Mouse (Mus musculus): Measurements from ENCODE around the gene Pdlim7.

Pdlim7 gene

DNA sequence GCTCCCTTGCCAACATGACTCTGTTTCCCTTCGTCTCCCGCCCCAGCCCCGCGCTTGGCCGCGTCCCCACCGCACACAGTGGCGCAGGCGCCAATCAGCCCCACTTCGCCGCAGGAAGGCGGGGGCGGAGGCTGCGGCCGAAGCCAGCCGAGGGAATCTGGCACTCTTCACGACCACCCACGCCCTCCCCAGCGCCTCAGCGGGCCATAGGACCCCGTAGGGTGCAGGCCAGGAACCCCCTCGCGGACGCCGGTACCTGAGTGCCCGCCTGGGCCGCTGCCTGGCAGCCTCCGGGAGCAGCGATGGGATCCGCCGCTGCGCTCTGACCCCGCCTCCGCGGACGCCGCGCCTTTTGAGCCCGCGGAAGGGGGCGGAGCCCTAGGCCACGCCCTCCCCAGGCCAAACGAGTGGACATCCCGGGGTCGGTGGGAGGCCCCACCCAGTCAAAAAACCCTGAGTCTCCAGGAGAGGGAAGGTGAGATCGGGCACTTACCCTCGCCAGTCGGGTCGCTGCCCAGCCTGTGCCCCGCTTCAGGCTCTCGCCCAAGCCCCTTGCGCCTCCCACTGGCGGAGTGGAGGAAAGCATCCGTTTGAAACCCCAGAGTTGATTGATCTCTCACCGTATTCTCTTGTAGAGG lies at the start of gene Pdlim7:
TSS of gene Pdlim7 (minus strand) at position 566 of the 638 bp plus-strand sequence.
- peak; percentile 95 to 96 for DNase-seq

DNA sequence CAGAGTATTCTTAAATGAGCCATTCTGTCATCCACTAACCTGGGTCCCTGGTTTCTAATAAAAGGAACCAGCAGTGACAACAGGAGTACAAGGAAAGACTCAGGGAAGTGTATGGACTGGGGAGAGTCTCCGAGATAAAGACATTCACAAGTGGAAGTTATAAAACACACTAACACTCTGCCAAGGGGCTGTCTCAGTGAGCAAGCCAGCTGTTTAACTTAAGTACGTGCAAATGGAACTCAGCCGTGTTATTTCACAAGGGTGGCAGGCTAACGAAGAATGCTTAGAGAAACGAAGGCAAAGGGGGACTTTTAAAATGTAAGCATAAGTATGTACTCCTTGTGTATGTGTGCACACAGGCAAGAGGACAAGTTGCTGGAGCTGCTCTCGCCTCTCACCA lies 44.0 kb upstream of the Pdlim7 start:
- DNase-seq, result no peak

DNA sequence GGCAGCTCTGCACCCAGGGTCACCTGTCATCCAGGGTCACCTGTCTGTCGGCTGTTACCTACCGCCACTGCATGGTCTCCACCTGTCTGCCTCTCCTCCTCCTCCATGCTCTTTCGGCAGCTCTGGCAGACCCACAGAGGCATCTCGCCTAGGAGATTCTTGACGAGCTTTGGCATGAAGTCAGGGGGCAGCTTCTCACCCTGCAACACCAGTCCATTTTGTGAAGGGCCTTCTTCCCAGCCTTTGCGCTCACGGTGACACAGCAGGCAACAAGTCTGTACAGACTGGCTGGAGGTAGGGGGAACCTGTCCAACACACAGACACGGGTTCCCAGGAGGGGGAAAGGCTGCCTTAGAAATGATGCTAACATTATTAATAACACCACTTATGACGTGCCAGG lies 42.4 kb upstream of the Pdlim7 start:
- DNase-seq, result no peak

DNA sequence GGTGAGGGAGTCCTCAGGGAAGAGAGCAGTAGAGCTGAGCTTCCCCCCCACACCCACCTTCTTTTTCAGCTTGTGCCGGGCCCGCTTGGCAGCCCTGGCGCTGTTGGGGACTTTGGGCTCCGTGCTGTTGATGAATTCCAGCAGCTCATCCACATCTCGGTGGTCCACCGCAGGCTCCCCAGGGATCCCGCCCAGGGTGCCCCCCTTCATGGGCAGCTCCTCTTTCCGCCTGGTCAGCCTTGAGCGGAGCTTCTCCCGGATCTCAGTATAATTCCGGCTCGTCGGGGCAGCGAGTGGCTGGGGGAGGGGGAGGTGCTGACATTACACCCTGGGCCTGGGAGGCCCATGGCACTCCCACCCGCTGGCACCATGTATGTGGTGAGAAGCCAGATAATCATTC lies 35.6 kb upstream of the Pdlim7 start:
- DNase-seq, result no peak

DNA sequence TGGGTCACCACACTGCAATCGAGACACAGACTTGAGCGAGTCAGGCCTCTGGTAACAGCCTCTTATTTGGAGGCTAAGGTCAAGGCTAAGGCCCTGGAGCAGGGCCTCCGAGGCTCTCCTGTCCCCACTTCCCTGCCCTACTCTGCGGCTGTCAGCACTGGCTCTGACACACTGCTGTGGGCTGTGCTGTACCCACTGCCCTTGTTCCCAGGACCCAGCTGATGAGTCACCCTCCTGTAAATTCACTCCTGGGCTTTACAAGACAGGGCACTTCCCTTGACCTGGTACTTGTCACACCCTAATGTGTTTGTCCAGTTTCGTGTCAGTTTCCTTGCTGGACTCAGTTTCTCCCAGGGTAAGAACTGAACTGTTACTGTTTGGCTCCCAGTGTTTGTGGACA lies 35.0 kb upstream of the Pdlim7 start:
- DNase-seq, result no peak

DNA sequence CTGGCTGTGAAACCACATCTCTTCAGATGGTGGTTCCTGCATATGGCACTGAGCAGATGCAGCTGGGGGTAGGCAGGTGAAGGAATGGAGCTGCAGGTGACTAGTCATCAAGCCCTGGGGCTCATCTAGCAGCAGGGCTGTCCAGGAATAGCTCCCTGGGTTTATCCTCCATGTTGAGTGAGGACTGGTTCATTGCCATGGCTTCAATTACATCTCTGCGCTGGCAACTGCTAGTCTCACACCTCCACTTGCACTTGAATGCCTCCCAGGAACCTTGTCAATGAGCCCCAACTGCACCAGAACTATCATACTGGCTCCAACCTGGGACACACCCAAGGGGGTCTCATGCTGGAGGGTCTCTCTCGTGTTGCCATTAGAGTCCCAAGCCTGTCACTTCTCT lies 34.4 kb upstream of the Pdlim7 start:
- DNase-seq, result no peak

DNA sequence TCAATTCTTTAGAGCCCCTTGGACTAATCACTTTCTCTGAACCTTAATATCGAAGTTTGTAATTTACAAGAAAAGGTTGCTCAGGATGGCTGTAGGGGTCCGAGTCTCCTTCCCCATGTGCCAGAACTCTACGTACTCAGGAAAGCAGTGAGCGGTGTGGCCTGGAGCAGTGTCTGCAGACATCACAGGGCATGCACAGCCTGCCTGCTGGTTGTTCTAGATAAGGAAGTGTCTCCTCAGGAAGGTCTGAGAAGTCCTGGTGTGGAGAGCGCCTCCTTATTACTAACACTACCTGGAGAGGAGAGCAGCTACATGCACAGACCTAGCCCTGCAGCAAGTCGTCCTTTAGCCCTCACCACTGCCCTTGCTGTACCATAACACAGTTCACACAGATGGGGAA lies 31.3 kb upstream of the Pdlim7 start:
- no peak for DNase-seq

DNA sequence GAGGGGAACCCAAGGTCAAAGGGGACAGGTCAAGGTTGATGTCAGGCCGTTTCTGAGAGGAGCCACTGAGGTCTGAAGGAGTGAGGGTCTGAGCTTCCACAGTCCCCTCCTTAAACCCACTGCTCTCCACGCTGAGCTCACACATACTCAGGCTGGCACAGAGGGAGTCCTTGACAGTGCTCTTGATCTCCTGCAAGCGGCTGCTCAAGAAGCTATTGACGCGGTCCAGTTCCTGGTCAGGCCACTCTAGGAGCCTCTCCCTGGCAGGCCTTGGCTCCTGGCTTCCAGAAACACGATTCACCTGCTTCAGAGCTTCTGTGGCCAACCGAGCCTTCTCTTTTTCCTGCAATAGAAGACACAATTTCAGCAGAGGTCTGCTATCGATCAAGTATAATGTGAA lies 30.0 kb upstream of the Pdlim7 start:
- no peak for DNase-seq

DNA sequence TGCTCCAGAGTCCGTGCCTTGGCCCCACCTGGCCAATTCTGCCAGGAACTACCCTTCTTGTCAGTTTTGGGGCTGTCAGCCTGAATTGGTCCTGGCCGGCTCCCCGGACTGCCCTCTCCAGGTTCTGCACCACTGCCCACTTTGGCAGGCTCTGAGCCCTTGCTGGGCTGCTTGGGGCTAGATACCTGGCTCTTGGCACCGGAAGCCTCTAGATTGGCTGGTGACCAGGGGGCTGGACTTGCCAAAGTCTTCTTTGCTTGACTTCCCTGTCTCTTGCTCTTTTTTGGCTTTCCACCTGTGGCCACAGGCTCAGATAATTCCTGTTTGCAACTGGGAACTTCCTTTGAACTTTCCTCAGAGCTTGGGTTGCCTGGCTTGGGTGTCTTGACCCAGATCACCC lies 29.4 kb upstream of the Pdlim7 start:
- DNase-seq, result peak; percentile 44 to 52

DNA sequence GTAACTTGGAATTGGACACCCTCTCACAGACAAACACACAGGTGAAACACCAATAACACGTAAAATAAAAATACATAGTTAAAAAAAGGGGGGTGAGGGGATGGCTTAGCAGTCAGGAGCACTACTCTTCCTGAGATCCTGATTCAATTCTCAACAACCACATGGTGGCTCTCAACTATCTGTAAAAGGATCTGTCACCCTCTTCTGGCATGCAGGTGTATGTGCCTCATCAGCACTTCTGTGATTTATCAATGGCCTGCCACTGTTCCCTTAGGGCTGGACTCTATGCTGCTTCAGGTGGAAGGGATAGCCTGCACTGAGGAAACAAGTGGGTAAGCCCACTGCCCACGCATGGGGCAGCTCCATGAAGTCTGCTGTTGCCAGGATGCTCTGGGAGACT lies 27.5 kb upstream of the Pdlim7 start:
- peak; percentile 65 to 67 for DNase-seq

DNA sequence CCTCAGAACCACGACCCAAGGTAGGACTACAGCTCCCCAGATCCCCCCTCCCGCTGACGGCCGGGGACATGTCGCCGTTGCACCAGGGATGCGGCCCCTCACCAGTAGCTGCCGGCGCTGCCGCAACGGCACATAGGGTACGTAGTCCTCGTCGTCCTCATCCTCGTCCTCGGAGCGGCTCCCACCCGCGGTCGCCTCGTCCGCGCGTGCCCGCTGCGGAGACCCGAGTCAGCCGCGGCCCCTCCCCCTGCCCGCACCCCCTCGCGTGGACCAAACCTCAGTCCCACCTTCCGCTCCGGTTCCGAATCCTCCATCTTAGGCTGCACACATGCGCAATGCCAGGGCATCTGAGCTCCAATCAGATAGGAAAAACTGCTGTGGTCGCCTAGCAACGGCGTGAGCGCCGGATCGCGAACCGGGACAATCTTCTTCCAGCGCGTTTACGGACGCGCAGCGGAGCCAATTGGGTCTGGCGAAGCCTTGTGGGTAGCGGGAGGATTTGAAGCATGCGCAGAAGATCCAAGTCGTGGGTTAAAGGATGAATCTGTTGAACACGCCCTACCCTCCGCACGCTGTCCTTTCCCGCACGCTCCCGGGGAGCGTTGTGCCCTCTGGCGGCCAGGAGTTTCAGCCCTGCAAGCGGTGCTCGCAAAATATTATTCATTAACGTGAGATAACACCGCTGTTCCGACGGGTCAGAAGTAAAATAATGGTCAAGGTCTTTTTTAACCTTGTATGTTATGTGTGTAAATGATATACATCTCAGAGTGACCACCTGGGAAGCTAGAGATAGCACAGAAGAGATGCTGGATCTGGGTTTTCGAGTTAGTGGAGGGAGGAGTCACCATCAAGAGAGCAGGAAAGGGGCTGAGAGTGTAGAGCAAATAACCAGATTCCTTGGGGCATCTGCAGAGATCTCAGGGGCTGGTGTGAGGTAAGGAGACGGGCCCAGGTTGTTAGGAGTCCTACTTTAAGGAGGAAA lies 23.0 kb upstream of the Pdlim7 start, which contains the start of gene Ddx41:
TSS of gene Ddx41 (minus strand) at position 465 of the 982 bp plus-strand sequence.
- DNase-seq, result peak; percentile 98

DNA sequence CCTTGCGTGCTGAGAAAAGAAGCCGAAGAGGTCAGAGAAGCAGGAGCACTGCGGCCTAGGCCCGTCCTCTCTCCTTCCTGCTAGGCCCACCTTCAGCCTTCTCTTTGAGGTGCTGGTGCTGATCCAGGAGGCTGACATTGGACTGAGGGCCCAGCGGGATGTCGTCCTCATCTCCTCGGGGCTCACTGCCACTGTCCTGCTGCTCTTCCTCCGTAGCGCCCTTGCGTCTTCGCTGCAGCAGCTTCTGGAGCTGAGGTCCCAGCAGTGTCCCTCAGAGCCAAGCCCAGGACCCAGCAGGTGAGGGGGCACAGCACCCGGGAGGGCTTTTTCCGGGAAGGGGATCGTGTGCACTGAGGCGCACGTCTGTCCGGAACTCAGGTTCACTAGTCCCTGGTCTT lies 22.3 kb upstream of the Pdlim7 start:
- DNase-seq, result peak in 1 of 2 experiments; percentile 50

DNA sequence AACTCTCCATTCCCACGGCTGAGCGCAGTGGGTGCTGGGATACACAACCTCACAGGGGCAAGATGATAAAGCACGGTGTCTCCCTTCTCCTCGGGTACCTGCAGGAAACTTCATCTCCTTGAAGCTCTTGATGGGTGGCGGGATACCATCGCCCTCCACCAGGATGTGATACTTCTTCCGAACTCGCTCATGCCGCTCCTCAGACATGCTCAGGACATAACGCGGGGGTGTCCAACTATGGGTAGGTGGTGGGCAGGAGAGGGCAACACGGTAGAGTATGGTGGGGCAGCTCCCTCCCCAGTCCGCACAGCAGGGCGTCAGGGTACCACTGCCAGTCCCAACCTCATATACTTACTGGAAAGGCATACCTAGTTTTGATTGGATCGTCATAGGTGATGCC lies 21.7 kb upstream of the Pdlim7 start:
- DNase-seq, result peak in 1 of 2 experiments; percentile 34

DNA sequence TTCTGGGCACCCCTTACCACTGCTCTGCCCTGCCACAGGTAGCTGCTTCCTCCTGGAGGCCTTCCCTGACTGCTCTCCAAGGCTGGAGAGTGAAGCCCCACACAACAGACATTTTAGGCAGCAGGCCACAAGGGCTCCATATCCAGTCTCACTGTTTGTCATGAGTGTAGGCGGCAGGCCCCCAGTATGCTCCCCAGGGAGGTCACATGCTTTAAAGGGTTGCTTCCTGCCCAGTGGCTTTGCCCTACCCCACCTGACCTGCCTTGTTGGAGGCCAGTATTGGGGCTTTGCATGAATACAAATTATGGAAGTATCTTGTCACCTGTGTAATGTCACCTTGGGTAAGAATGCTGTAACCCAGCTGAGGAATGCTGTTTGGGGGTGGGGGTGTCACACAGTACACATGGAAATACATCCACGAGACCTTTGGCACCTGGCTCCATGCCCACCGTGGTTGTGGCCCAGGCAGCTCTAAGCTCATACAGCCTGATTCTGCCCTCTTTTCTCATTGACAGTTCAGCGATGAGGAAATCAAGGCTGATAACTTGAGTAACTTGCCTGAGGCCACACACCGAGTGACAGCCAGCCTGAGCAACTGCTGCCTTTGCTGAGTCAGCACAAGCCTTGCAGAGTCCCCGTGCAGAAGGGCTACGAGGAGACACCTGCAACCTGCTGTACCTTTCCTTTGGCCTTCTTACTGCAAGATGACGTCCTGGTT lies 15.9 kb upstream of the Pdlim7 start, which contains the start of gene Dok3:
TSS of gene Dok3 (minus strand) at position 99 of the 718 bp plus-strand sequence.
- DNase-seq, result peak; percentile 20 to 27

DNA sequence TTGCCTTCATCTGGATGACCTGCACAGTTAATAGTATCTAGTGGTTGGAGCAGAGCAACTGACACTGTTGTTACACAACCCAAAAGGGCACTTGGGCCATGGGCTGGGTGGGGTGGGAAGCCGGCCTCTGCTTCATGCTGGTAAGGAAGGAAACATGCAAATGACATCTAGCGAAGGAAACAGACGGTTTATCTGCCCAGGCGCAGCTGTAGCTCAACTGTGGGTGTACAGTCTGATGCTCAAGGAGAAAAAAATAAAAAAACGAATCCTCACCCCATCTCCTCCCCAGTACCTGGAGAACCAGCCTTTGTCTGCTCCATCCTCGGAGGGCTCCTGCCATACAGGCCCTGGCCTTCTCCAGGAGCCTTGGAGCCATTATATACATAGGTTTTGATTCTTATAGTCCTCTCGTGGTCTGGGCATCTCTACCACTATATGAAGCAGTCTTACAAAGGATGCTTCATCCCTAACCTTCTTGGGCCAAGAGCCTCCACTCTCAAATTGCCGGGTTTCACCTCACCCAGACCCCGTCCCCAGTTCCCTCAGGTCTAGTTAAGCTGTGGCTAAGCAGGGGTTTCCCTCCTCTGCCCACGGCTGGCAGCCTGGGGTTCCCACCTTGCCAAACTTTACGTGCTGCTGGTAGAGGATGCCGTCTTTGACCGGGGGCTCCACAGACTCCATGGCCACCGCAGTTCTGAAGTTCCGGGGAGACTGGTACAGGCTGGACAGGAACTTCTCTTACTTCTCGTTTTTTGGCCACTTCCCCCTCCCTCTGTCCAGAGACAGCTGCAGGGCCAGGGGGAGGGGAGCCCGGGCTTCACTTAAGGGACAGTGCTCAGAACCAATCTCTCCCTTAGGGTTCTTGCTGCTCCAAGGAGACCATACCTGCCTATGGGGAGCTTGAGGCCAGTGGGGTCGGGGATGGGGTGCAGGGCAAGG lies 14.6 kb upstream of the Pdlim7 start:
- no peak for DNase-seq

DNA sequence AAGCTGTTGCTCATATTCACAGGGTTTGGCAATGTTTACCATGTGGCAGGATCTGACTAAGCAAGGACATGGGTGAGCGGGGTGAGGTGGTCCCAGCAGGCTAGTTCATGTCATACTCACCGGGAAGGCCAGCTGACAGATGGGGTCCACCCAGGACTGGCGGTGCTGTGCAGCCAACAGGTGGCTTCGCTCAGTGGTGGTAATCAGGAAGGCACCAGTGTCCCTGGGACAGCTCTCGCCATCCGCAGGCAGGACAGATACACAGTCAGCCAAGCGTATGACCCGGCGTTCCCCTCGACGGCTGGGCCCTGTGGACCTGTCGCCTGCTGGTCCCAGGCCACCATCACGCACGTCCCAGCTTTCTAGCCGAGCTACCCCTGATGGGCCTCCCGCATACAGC lies 13.7 kb upstream of the Pdlim7 start:
- no peak for DNase-seq

DNA sequence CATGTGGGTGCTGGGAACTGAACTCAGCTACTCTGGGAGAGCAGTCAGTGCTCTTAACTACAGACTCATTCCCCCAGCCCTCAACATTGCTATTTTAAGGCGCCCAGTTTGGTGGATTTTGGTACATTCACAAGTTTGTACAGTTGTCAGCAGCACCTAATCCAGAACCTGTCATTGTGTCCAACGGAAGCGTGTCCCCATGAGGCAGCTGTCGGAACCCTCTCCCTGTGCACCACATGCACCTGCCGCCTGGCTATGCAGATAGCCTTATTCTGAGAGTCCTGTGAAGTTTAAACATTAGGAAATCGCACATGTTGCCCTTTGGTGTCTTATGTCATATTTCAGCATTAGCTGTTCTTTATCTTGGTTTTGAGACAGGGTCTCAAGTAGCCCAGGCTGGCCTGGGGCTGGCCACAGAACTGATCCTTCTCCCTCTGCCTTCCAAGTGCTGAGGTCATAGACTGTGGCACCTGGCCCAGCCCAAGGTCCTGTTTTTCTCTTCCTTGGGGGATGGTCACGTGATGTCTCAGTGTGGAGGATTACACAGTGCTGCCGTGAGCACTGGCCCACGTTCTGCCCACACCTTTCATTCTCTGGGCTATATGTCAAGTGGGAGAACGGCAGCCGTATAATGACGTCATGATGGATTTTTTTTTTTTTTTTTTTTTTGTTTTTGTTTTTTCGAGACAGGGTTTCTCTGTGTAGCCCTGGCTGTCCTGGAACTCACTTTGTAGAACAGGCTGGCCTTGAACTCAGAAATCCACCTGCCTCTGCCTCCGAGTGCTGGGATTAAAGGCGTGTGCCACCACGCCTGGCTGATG lies 12.5 kb upstream of the Pdlim7 start:
- DNase-seq, result peak in 1 of 2 experiments; percentile 16

DNA sequence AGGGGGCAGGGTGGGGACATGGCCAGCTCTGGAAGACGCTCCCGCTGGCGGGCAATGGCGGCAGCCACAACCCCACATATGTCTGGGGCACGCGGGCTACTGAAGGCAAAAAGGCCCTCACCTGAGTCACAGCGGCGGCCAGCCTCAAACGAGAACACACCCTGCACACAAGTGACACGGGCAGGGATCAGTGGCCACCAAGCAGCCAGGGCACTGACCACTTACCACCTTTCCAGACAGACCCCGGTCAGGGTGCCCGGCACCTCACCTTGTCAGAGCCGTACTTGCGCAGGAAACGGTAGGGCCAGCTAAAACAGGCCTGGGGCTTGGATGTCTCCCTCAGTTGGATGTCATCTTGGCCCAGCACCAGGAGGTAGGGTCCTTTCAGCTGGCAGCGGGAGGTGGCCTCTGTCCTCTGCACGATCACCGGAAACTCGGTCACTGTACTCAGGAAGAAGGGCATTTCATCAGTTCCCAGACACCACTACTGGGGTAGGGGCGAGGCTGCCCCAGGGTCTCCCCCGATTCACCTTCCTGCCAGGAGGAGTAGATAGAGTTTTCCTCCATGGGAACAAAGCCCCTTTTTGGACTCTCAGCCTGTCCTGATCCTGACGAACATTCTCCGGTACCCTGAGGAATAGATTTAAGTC lies 10.6 kb upstream of the Pdlim7 start:
- DNase-seq, result no peak

DNA sequence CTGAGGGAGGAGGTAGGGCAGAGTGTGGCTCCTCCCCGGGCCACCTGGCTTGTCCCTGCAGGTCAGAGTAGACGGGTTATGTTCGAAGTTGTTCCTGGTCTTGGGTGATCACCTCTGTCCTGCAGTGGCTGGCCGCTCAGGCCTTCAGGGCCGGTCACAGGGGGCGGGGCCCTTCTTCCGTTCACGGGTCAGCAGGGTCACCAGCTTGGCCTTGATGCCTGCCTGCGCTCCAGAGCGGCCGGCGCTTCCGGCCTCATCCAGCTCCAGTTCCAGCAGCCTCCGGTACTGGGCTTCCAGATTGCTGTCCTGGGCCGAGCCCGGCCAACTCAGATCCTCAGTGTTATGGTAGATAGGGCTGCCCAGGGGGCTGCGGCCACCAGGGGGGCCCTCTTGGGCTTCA lies 9.8 kb upstream of the Pdlim7 start:
- DNase-seq, result no peak

DNA sequence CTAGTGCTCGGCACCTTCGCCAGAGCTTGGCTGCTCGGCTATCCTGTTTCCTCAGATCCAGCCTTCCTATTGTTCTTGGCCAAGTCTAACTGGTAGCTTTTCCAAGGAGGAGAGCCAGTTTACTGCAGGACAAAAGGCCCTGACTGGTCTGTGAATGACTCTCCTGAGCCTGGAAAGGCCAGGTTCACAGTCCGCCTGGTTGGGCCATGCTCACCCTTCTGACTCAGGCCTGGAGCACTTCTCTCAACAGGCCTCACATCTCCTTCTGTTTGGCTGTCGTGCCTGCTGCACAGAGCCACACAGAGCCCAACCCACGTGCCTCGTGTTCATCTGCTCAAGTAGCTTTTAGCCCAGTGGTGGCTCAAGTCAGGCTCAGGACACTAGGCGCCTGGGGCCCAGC lies 9.3 kb upstream of the Pdlim7 start:
- no peak for DNase-seq

DNA sequence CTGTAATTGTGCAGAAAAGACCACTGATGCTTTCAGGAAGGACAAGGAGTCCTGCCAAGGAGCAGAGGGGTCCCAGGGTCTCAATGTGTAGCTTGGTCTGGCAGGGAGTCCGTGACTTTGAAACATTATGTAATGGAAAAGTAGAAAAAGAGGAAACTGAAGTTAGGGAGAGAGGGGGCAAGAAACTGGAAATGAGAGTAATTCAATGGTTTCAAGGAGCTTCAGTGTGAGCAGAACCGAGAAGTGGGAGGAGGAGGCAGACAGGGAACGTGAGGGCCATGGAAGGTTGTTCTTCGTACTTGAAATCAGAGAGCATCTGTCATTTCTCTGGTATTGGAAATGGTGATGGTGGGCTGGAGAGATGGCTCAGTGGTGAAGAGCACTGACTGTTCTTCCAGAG lies 6.1 kb upstream of the Pdlim7 start:
- DNase-seq, result no peak
